Mouse (Mus musculus) stomach, postnatal 0 days (tissue): ENCODE measurements around the gene Phldb1. TPM values are rescaled to one million over a fixed set of nuclear protein-coding genes. Genes with fewer than 3 reads are reported as not detected.

ENCODE experiments used
- ATAC-seq: fragments of 200-750 bp; cut with Nextera tagmentation; 2 replicates; pipeline ENCODE4 v1.8.0; 2017; ENCODE audit not compliant: low FRiP score, low TSS enrichment
- DNase-seq: peaks from one replicate; pipeline ENCODE4 v3.0.0-alpha.2; 2016; ENCODE audit warnings: low spot score
- H3K27ac ChIP-seq: fragments of 300-500 bp; sonication (generic); replicated peaks from 2 replicates; pipeline ENCODE4 v1.5.1; 2014; ENCODE audit warnings: mild to moderate bottlenecking, control low read depth
- H3K27me3 ChIP-seq: fragments of 300-500 bp; sonication (generic); 2 replicates; pipeline ENCODE4 v1.6.1; 2014; ENCODE audit warnings: low read length; ENCODE audit not compliant: control insufficient read depth, insufficient read depth
- H3K36me3 ChIP-seq: fragments of 300-500 bp; sonication (generic); 2 replicates; pipeline ENCODE4 v1.6.1; 2014; ENCODE audit warnings: low read length, mixed read lengths; ENCODE audit not compliant: control insufficient read depth, insufficient read depth
- H3K4me1 ChIP-seq: fragments of 300-500 bp; sonication (generic); replicated peaks from 2 replicates; pipeline ENCODE4 v1.6.1; 2014; ENCODE audit warnings: antibody characterized with exemption; ENCODE audit not compliant: control insufficient read depth, insufficient read depth
- H3K4me2 ChIP-seq: fragments of 300-500 bp; sonication (generic); replicated peaks from 2 replicates; pipeline ENCODE4 v1.6.1; 2014; ENCODE audit warnings: low read depth, mild to moderate bottlenecking, control low read depth, moderate library complexity
- H3K4me3 ChIP-seq: fragments of 300-500 bp; sonication (generic); 2 replicates; pipeline ENCODE4 v1.5.1; 2014; ENCODE audit warnings: low read depth, low read length, control low read depth
- H3K9ac ChIP-seq: fragments of 300-500 bp; sonication (generic); 2 replicates; pipeline ENCODE4 v1.6.1; 2014; ENCODE audit warnings: mild to moderate bottlenecking, low read length, control low read depth, mixed read lengths
- H3K9me3 ChIP-seq: fragments of 300-500 bp; sonication (generic); 2 replicates; pipeline ENCODE4 v1.6.1; 2016; ENCODE audit warnings: low read length; ENCODE audit not compliant: control insufficient read depth
- CTCF ChIP-seq: IDR thresholded peaks from 2 replicates; pipeline ENCODE4 v1.5.1; 2016; ENCODE audit warnings: antibody characterized with exemption, low read depth, mild to moderate bottlenecking, moderate library complexity
- EP300 ChIP-seq: optimal IDR thresholded peaks from 2 replicates; pipeline ENCODE3; 2016; ENCODE audit warnings: antibody characterized with exemption
- WGBS: fragments of 180-500 bp; shearing (Covaris S2); extraction: QIAGEN DNeasy Blood & Tissue Kit; methylation state at CpG from one replicate; pipeline ENCODE4 v1.1.7; 2014; 5-methylcytosine and 5-hydroxymethylcytosine counted together
- polyA plus RNA-seq: library from polyadenylated mRNA; unstranded; fragments of >200 nt; fragmentation: Nextera tagmentation; extraction: Ambion mirVana; gene quantifications from 2 replicates; pipeline ENCODE4 v1.2.1, GENCODE M21; 2015

The Phldb1 gene
- polyA plus RNA-seq, 1 experiment from 2014 or later = 14.9 TPM

DNA sequence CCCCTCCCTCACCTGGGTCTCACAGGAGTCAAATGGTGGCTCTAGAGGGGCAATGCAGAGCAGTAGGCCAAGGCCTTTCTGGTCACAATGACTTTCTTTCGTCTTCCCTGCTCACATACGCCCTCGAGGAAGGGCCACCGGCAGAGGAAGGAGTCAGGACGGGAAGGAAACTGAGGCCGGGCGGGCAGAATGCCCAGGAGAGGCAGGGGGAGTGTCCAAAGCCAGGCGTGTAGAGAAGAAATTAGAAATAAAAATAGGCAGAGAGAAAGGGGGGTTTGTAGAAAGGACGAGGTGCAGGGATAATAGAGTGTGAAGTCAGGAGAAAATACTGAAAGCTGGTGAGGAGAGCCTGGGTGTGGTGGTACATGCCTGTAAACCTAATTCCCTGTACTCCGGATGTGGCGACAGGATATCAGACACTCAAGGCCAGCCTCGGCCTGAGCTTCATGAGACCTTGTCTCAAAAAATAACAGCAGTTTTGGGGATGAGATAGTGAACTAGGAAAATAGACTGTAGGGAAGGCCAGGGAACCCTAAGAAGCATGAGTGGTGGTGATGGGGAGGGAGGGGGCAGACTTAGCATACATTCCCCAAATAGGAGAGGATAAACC is 2.0 kb downstream of the Phldb1 start:
- no peaks in the 10 kb centered on the region for H3K9me3 ChIP-seq
- peak overlapping the region; percentile 79 for H3K27ac ChIP-seq
- H3K4me3 ChIP-seq = peak overlapping the region; percentile 63
- TF ChIP-seq EP300 = no peak
- no peak for TF ChIP-seq CTCF
- WGBS = 71% methylated on average over 12 of the region's 12 CpGs
- H3K4me2 ChIP-seq = peak overlapping the region; percentile 77
- no peaks in the 10 kb centered on the region for H3K27me3 ChIP-seq
- H3K4me1 ChIP-seq = peaks cover 4% of the 10 kb centered on the region
- DNase-seq (no peak), ATAC-seq (no peak)
- no peaks in the 10 kb centered on the region for H3K36me3 ChIP-seq
- peak overlapping the region; percentile 65; the same call in 1 of the 2 replicates for H3K9ac ChIP-seq

DNA sequence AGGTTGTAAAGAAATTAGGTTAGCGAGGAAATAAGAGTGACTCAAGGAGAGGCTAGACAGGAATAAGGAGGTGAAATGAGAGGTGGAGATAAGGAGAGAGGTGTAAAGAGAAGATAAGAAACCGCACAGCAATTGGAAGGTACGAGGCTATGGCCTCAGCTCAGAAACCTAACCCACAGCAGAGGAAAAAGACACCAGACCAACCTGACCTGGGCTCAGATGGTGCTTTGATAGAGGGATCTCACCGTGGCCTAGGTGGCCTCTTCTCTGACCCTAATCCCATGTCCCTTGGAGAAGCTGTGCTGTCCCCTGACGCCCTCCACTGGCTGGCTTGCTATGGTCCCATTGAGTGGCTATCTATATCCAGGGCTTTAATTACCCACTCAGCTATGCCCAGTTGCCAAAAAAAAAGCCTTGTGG is 2.9 kb downstream of the Phldb1 start:
- Histone ChIP-seq H3K36me3 (no peaks in the 10 kb centered on the region), H3K27ac (no peak overlapping the region), H3K4me3 (no peak overlapping the region), H3K27me3 (no peaks in the 10 kb centered on the region), H3K4me1 (peaks cover 4% of the 10 kb centered on the region), H3K9me3 (no peaks in the 10 kb centered on the region), H3K4me2 (no peak overlapping the region), H3K9ac (no peak overlapping the region)
- ATAC-seq (no peak), DNase-seq (no peak)
- 66% methylated on average over 5 of the region's 5 CpGs for WGBS
- TF ChIP-seq EP300 = no peak
- 0 out of 2 replicates have a peak, but pooled peaks have one; percentile 12 for TF ChIP-seq CTCF

- no peaks in the 10 kb centered on the region for H3K9me3 ChIP-seq
- DNase-seq (no peak), ATAC-seq (no peak)
- no peak for TF ChIP-seq EP300
- TF ChIP-seq CTCF = no peak
- no peaks in the 10 kb centered on the region for H3K27me3 ChIP-seq
- no peak overlapping the region for H3K4me3 ChIP-seq
- no peak overlapping the region for H3K9ac ChIP-seq
- H3K4me1 ChIP-seq = no peaks in the 10 kb centered on the region; the same call in 1 of the 2 replicates
- H3K36me3 ChIP-seq = no peaks in the 10 kb centered on the region
- H3K27ac ChIP-seq = no peak overlapping the region
- no peak overlapping the region for H3K4me2 ChIP-seq
- 67% methylated on average over 5 of the region's 5 CpGs for WGBS
Measured at GRCm38 (mm10) chr9:44727441-44727840, 7.6 kb downstream of the Phldb1 start.

- Histone ChIP-seq H3K27me3 (no peaks in the 10 kb centered on the region), H3K4me3 (no peak overlapping the region), H3K9ac (no peak overlapping the region), H3K4me2 (no peak overlapping the region), H3K9me3 (no peaks in the 10 kb centered on the region), H3K27ac (no peak overlapping the region), H3K4me1 (no peaks in the 10 kb centered on the region; the same call in 1 of the 2 replicates), H3K36me3 (no peaks in the 10 kb centered on the region)
- TF ChIP-seq CTCF (no peak), EP300 (no peak)
- WGBS = 45% methylated on average over 10 of the region's 10 CpGs
- DNase-seq (no peak), ATAC-seq (no peak)
Measured at GRCm38 (mm10) chr9:44726431-44727146, 8.4 kb downstream of the Phldb1 start.

GRCm38 (mm10) chr9:44724665-44725064 is 10.3 kb downstream of the Phldb1 start:
- WGBS = 38% methylated on average over 2 of the region's 2 CpGs
- Histone ChIP-seq H3K4me2 (no peak overlapping the region), H3K9ac (no peak overlapping the region), H3K4me1 (peaks cover 7% of the 10 kb centered on the region), H3K4me3 (no peak overlapping the region), H3K9me3 (no peaks in the 10 kb centered on the region), H3K27me3 (no peaks in the 10 kb centered on the region), H3K27ac (peak overlapping the region; percentile 30; the same call in 1 of the 2 replicates), H3K36me3 (no peaks in the 10 kb centered on the region)
- TF ChIP-seq EP300 (no peak), CTCF (no peak)
- DNase-seq (no peak), ATAC-seq (no peak)

- H3K4me2 ChIP-seq = no peak overlapping the region
- no peaks in the 10 kb centered on the region for H3K27me3 ChIP-seq
- H3K9ac ChIP-seq = no peak overlapping the region
- H3K27ac ChIP-seq = peak overlapping the region; percentile 30; the same call in 1 of the 2 replicates
- ATAC-seq (no peak; the same call in 1 of the 2 replicates), DNase-seq (peak; percentile 50)
- peaks cover 7% of the 10 kb centered on the region for H3K4me1 ChIP-seq
- H3K9me3 ChIP-seq = no peaks in the 10 kb centered on the region
- H3K4me3 ChIP-seq = no peak overlapping the region
- TF ChIP-seq CTCF (no peak), EP300 (no peak)
- no peaks in the 10 kb centered on the region for H3K36me3 ChIP-seq
- 33% methylated on average over 6 of the region's 6 CpGs for WGBS
Measured at GRCm38 (mm10) chr9:44724223-44724622, 10.8 kb downstream of the Phldb1 start.
